Mouse (Mus musculus) thymus, adult 18-20 months (tissue): Measurements from ENCODE around the gene Mapk8ip2.

ENCODE experiments used
- DNase-seq, 2 experiments: peaks; one replicate each; pipeline ENCODE4 v3.0.0; 2022; ENCODE audit warnings: mixed read lengths in 2 of 2

Gene Mapk8ip2

GRCm38 (mm10) chr15:89494970-89495369 lies 41.3 kb downstream of the Mapk8ip2 start:
- no peak for DNase-seq

GRCm38 (mm10) chr15:89496131-89496530 lies 42.4 kb downstream of the Mapk8ip2 start:
- no peak for DNase-seq

DNA sequence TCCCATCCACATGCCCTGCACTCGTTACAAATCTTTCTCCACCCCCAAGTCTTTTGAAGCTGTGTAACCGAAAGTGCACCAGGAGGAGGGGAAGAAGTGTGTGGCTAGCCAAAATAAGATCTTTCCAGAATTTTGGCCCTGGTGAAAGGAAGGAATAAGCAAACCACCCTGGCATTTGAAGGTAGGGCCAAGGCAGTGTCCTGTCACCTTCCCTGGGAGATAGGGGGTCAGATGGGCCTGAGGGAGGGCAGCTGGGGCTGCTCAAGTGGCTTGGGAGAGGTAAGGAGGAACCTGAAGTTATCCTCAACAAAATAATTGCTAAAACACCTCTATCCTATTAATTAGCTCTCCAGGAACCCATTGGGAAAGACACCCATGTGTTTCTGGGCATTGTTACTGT lies 43.1 kb downstream of the Mapk8ip2 start:
- no peak for DNase-seq

- DNase-seq, result no peak
These were observed 43.8 kb downstream of the Mapk8ip2 start for GRCm38 (mm10) chr15:89497391-89498048.

- peak; percentile 49 to 51 for DNase-seq
These were observed 44.6 kb downstream of the Mapk8ip2 start for GRCm38 (mm10) chr15:89498049-89498960.

- peak in 1 of 2 experiments; percentile 17 for DNase-seq
These were observed 45.4 kb downstream of the Mapk8ip2 start, which contains the start of gene Shank3 for GRCm38 (mm10) chr15:89498961-89499688. TSS of gene Shank3 (plus strand) at chr15:89499623.

DNA sequence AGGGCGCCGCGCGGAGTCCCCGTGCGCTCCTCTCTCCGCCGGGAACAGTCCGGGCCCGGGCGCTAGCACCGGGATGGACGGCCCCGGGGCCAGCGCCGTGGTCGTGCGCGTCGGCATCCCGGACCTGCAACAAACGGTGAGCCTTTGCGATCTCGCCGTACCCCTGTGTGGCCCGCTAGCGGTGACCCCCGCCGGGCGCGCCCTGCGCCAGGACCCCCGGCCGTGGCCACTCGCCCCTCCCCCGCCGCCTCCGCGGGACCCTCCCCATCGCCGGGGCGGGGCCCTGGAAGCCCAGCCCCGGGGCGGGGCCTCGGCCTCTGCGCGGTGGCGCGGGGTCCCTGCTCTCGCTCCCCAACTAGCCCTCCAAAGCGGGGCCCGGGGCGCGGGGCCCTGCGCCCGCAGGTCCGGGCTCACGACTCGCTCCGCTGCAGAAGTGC lies 46.1 kb downstream of the Mapk8ip2 start:
- DNase-seq, result peak; percentile 15 to 19

GRCm38 (mm10) chr15:89500221-89500791 lies 46.6 kb downstream of the Mapk8ip2 start:
- peak in 1 of 2 experiments; percentile 21 for DNase-seq

- DNase-seq, result no peak
These were observed 47.6 kb downstream of the Mapk8ip2 start for GRCm38 (mm10) chr15:89501321-89501720.

DNA sequence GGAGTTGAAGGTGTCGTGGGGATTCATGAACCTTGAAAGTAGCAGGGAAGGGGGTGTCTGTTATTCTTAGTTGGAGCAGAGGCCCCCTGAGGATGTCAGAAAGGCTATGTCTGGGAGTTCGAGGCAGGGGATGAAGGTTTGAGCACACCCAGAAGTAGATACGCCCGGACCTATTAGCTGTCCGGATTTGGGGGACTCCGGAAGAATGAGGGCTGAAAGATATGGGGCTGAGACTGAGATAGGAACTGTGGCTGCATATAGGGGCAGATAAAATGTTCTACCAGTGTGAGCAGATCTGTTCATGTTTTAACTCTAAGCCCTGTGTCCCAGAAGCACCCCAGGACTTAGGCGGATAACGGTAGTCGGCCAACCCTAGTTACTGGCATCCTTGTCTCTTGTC lies 51.1 kb downstream of the Mapk8ip2 start:
- DNase-seq, result no peak

- DNase-seq, result no peak
These were observed 54.0 kb downstream of the Mapk8ip2 start for GRCm38 (mm10) chr15:89507751-89508150.

GRCm38 (mm10) chr15:89512679-89513078 lies 59.0 kb downstream of the Mapk8ip2 start:
- DNase-seq, result no peak
